Mouse (Mus musculus): ENCODE results near the gene Apmap. TPM values are rescaled to one million over a fixed set of nuclear protein-coding genes. Genes with fewer than 3 reads are reported as not detected.

The Apmap gene
- polyA plus RNA-seq, 1 experiment from 2014 or later: 36.1 TPM

- H3K9ac ChIP-seq: no peak overlapping the region
- no peaks in the 10 kb centered on the region for H3K27me3 ChIP-seq
- peak overlapping the region; percentile 80 for H3K4me2 ChIP-seq (replicated peaks)
- peaks cover 12% of the 10 kb centered on the region for H3K4me1 ChIP-seq
- H3K4me3 ChIP-seq: no peak overlapping the region
- H3K27ac ChIP-seq: no peak overlapping the region
- no peak for ATAC-seq (ENCODE audit: low FRiP score)
- no peaks in the 10 kb centered on the region for H3K9me3 ChIP-seq (replicated peaks)
- H3K36me3 ChIP-seq: no peaks in the 10 kb centered on the region
- WGBS: 86% methylated on average over 1 of the region's 1 CpGs
Observed at GRCm38 (mm10) chr2:150607086-150607485, 1.3 kb downstream of the Apmap start.

- Histone ChIP-seq H3K9ac (no peak overlapping the region), H3K27ac (no peak overlapping the region), H3K9me3 (replicated peaks) (no peaks in the 10 kb centered on the region), H3K4me2 (replicated peaks) (no peak overlapping the region), H3K4me3 (no peak overlapping the region), H3K4me1 (peaks cover 12% of the 10 kb centered on the region), H3K27me3 (no peaks in the 10 kb centered on the region), H3K36me3 (no peaks in the 10 kb centered on the region)
- WGBS: 92% methylated on average over 2 of the region's 2 CpGs
- ATAC-seq (ENCODE audit: low FRiP score): no peak
Observed at GRCm38 (mm10) chr2:150604802-150605201, 3.6 kb downstream of the Apmap start.

GRCm38 (mm10) chr2:150602166-150602565 is 6.2 kb downstream of the Apmap start:
- Histone ChIP-seq H3K9me3 (replicated peaks) (no peaks in the 10 kb centered on the region), H3K36me3 (no peaks in the 10 kb centered on the region), H3K4me1 (peaks cover 2% of the 10 kb centered on the region), H3K4me2 (replicated peaks) (no peak overlapping the region), H3K27me3 (no peaks in the 10 kb centered on the region), H3K4me3 (no peak overlapping the region), H3K27ac (no peak overlapping the region), H3K9ac (no peak overlapping the region)
- ATAC-seq (ENCODE audit: low FRiP score): no peak
- WGBS: 91% methylated on average over 2 of the region's 2 CpGs

GRCm38 (mm10) chr2:150600263-150600662 is 8.1 kb downstream of the Apmap start:
- H3K9ac ChIP-seq: no peak overlapping the region
- no peaks in the 10 kb centered on the region for H3K27me3 ChIP-seq
- no peak overlapping the region for H3K4me3 ChIP-seq
- no peaks in the 10 kb centered on the region for H3K36me3 ChIP-seq
- 95% methylated on average over 2 of the region's 2 CpGs for WGBS
- H3K27ac ChIP-seq: no peak overlapping the region
- no peaks in the 10 kb centered on the region for H3K4me1 ChIP-seq
- no peak for ATAC-seq (ENCODE audit: low FRiP score)
- no peaks in the 10 kb centered on the region for H3K9me3 ChIP-seq (replicated peaks)
- H3K4me2 ChIP-seq (replicated peaks): no peak overlapping the region

- Histone ChIP-seq H3K27me3 (no peaks in the 10 kb centered on the region), H3K4me3 (no peak overlapping the region), H3K4me2 (replicated peaks) (no peak overlapping the region), H3K36me3 (peaks cover 15% of the 10 kb centered on the region), H3K4me1 (no peaks in the 10 kb centered on the region), H3K27ac (no peak overlapping the region), H3K9me3 (replicated peaks) (no peaks in the 10 kb centered on the region), H3K9ac (no peak overlapping the region)
- 84% methylated on average over 3 of the region's 3 CpGs for WGBS
- no peak for ATAC-seq (ENCODE audit: low FRiP score)
Observed at GRCm38 (mm10) chr2:150595411-150596190, 12.8 kb downstream of the Apmap start.

- WGBS: 75% methylated on average over 11 of the region's 11 CpGs
- ATAC-seq (ENCODE audit: low FRiP score): no peak
Observed at GRCm38 (mm10) chr2:150589076-150589475, 19.3 kb downstream of the Apmap start.

GRCm38 (mm10) chr2:150579628-150580027 is 28.7 kb downstream of the Apmap start:
- peaks cover 19% of the 10 kb centered on the region for H3K36me3 ChIP-seq
- no peak overlapping the region for H3K4me3 ChIP-seq
- WGBS: 100% methylated on average over 1 of the region's 1 CpGs
- no peak for ATAC-seq (ENCODE audit: low FRiP score)
- H3K9ac ChIP-seq: no peak overlapping the region
- H3K27ac ChIP-seq: no peak overlapping the region
- H3K27me3 ChIP-seq: no peaks in the 10 kb centered on the region
- no peak overlapping the region for H3K4me2 ChIP-seq (replicated peaks)
- H3K4me1 ChIP-seq: no peaks in the 10 kb centered on the region
- no peaks in the 10 kb centered on the region for H3K9me3 ChIP-seq (replicated peaks)

More at GRCm38 (mm10) chr2:150589076-150589475, 19.3 kb downstream of the Apmap start:
- no peaks in the 10 kb centered on the region for H3K27me3 ChIP-seq
- H3K4me3 ChIP-seq: no peak overlapping the region
- peaks cover 54% of the 10 kb centered on the region for H3K36me3 ChIP-seq
- no peak overlapping the region for H3K27ac ChIP-seq
- no peak overlapping the region for H3K4me2 ChIP-seq (replicated peaks)
- no peaks in the 10 kb centered on the region for H3K9me3 ChIP-seq (replicated peaks)
- no peaks in the 10 kb centered on the region for H3K4me1 ChIP-seq
- H3K9ac ChIP-seq: no peak overlapping the region

GRCm38 (mm10) chr2:150578603-150579002 is 29.8 kb downstream of the Apmap start:
- ATAC-seq (ENCODE audit: low FRiP score): no peak
- no peak overlapping the region for H3K27ac ChIP-seq
- H3K9ac ChIP-seq: no peak overlapping the region
- H3K9me3 ChIP-seq (replicated peaks): no peaks in the 10 kb centered on the region
- H3K4me3 ChIP-seq: no peak overlapping the region
- no peaks in the 10 kb centered on the region for H3K27me3 ChIP-seq
- H3K36me3 ChIP-seq: peaks cover 9% of the 10 kb centered on the region
- no peaks in the 10 kb centered on the region for H3K4me1 ChIP-seq
- H3K4me2 ChIP-seq (replicated peaks): no peak overlapping the region
- 82% methylated on average over 5 of the region's 5 CpGs for WGBS

GRCm38 (mm10) chr2:150576256-150576655 is 32.1 kb downstream of the Apmap start:
- no peak overlapping the region for H3K9ac ChIP-seq

GRCm38 (mm10) chr2:150572463-150572862 is 35.9 kb downstream of the Apmap start:
- 81% methylated on average over 3 of the region's 3 CpGs for WGBS
- Histone ChIP-seq H3K36me3 (no peaks in the 10 kb centered on the region), H3K9ac (no peak overlapping the region), H3K4me2 (replicated peaks) (no peak overlapping the region), H3K27me3 (no peaks in the 10 kb centered on the region), H3K27ac (no peak overlapping the region), H3K9me3 (replicated peaks) (no peaks in the 10 kb centered on the region), H3K4me1 (no peaks in the 10 kb centered on the region), H3K4me3 (no peak overlapping the region)
- no peak for ATAC-seq (ENCODE audit: low FRiP score)

More at GRCm38 (mm10) chr2:150576256-150576655, 32.1 kb downstream of the Apmap start:
- Histone ChIP-seq H3K4me3 (no peak overlapping the region), H3K9me3 (replicated peaks) (no peaks in the 10 kb centered on the region), H3K4me2 (replicated peaks) (no peak overlapping the region), H3K36me3 (peaks cover 3% of the 10 kb centered on the region; the same call in 1 of the 2 replicates), H3K27ac (no peak overlapping the region), H3K27me3 (no peaks in the 10 kb centered on the region), H3K4me1 (no peaks in the 10 kb centered on the region)
- WGBS: 100% methylated on average over 1 of the region's 1 CpGs
- ATAC-seq (ENCODE audit: low FRiP score): no peak

- no peak overlapping the region for H3K27ac ChIP-seq
- WGBS: 86% methylated on average over 2 of the region's 2 CpGs
- no peaks in the 10 kb centered on the region for H3K27me3 ChIP-seq
- no peak overlapping the region for H3K9ac ChIP-seq
- no peaks in the 10 kb centered on the region for H3K9me3 ChIP-seq (replicated peaks)
- ATAC-seq (ENCODE audit: low FRiP score): no peak
- H3K4me1 ChIP-seq: no peaks in the 10 kb centered on the region
- H3K4me3 ChIP-seq: no peak overlapping the region
- H3K36me3 ChIP-seq: no peaks in the 10 kb centered on the region
- H3K4me2 ChIP-seq (replicated peaks): no peak overlapping the region
Observed at GRCm38 (mm10) chr2:150570761-150571160, 37.6 kb downstream of the Apmap start.

- Histone ChIP-seq H3K9me3 (replicated peaks) (no peaks in the 10 kb centered on the region), H3K9ac (no peak within 1 kb of the TSS), H3K4me3 (no peak within 1 kb of the TSS), H3K4me1 (no peaks in the 10 kb centered on the region), H3K27ac (no peak within 1 kb of the TSS), H3K36me3 (no peaks in the 10 kb centered on the region), H3K4me2 (replicated peaks) (no peak within 1 kb of the TSS), H3K27me3 (no peaks in the 10 kb centered on the region)
- WGBS: 82% methylated on average over 11 of the region's 11 CpGs
- ATAC-seq (ENCODE audit: low FRiP score): no peak
Observed at GRCm38 (mm10) chr2:150569847-150570590, 38.3 kb downstream of the Apmap start, which contains the start of gene Cst7. Cst7 (plus strand) TSS chr2:150570415.

Measured in hindbrain, embryonic 12.5 days (tissue).